Mouse (Mus musculus) layer of hippocampus, postnatal 10 days (tissue): Measurements from ENCODE around the gene Il17f. TPM values are rescaled to one million over a fixed set of nuclear protein-coding genes. Genes with fewer than 3 reads are reported as not detected.
"Not testable (repeated sequence)": the region's sequence is repeated elsewhere in the genome, so short reads cannot be mapped to it uniquely, and the experiment has no call there.

Experiments used
- DNase-seq, 2 experiments: peaks; one replicate each; pipeline ENCODE4 v3.0.0; 2021; ENCODE audit warnings: low spot score in 2 of 2
- long read RNA-seq: library from polyadenylated mRNA; stranded (forward); transcript quantifications from one replicate; pipeline ENCODE4 v2.0.0, GENCODE M21; 2023
- total RNA-seq, 2 experiments: library from RNA; stranded (reverse); gene quantifications; 2 replicates each; pipeline ENCODE4 v1.2.3; 2021

Gene Il17f
- under 1 TPM; 0.62 to 0.89 TPM for total RNA-seq
- long read RNA-seq: 0 reads

GRCm38 (mm10) chr1:20790517-20790916, at the start of gene Il17f:
Gene Il17f, minus strand, starts transcription at chr1:20790617.
- DNase-seq: not testable (repeated sequence)

DNA sequence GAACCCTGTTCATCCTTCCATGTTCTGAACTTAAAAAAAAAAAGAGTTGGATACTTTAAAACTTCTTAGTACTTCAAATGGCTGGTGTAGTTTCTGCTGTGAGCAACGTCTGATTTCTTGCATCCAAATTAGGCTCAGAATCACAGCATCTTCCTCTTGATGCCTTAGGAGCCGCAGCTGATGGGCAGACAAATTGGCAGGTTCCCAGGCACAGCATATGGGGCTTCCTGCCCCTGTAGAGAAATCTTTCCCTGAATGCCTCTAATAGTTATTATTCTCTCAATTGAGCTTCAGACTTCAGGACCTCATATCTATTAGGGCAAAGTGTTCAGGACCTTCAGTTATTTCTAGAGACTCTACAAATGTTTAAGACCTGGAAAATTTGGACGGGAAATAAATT, 49.5 kb upstream of the Il17f start:
- DNase-seq: no peak

- no peak for DNase-seq
Measured at GRCm38 (mm10) chr1:20836551-20837125, 46.2 kb upstream of the Il17f start.

DNA sequence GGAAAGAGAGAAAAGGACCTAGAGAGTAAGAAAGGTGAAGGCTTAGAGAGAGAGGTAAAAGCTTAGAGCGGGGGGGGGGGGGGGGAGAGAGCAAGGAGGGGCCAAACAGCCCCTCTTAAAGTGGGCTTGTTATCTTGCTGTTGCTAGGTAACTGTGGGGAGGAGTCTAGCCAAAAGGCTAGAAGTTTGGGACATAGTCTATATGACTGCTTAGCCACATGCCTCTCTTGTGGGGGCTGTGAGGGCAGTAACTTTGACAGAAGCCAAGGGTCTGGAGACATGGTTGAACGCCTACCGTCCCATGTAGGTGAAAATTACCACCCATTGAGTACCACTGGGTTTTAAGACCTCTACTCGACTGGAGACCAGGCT, 42.7 kb upstream of the Il17f start:
- no peak for DNase-seq

- DNase-seq: no peak
Measured at GRCm38 (mm10) chr1:20832473-20833140, 42.2 kb upstream of the Il17f start.

DNA sequence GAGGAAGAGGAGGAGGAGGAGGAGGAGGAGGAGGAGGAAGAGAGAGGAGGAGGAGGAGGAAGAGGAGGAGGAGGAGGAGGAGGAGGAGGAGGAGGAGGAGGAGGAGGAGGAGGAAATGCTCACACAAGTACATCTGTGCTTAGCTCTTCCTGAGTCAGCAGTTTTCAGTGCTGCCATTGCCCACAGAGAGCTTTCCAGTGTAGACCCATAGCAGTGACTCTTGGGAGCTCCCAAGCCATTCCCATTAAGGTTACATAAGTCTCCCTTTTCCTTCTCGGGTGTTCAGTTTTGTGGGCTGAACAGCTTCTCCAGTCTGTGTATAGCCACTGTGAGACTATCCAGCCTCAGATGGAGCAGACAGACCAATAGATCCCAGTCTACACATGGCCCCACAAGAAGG, 40.1 kb upstream of the Il17f start:
- DNase-seq: no peak

DNA sequence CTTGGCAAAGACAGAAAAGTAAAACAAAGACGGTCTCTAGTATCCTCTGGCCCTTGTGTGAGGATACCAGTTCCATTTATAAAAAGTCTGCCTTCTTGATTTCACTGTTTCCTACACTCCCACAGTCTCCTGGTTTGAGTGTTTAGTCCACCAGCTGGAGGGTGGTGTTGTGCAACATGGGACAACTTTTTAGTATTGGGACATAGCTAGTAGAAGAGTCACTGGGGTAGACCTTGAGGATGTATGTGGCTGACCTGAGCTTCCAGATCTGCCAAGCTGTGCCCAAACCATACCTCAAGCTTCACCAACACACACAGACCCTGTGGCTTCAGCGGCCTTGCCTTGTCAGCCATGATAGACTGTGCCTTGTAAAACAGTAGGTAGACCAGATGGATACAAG, 37.6 kb upstream of the Il17f start:
- no peak for DNase-seq

- DNase-seq: no peak
Measured at GRCm38 (mm10) chr1:20825036-20825435, 34.6 kb upstream of the Il17f start.

DNA sequence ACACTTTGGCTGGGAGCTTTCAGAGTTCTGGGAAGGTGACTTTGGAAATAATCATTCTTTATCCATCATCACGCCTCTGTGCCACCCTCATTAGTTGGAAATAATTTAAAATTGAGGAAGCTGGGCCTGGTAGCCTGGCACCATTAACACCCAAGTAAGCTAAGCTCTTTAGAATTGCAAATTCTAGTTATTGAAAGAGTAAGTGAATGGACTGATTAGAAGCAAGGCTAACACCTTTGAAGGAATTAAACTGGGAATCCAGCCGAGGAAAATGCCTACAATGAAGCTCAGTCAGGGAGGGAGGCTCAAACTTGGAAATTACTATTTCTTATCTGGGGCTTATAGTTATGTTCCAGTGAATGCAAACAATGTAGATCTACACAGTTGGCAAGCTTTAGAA, 33.5 kb upstream of the Il17f start:
- no peak for DNase-seq

- no peak for DNase-seq
Measured at GRCm38 (mm10) chr1:20823471-20823870, 33.1 kb upstream of the Il17f start.

DNA sequence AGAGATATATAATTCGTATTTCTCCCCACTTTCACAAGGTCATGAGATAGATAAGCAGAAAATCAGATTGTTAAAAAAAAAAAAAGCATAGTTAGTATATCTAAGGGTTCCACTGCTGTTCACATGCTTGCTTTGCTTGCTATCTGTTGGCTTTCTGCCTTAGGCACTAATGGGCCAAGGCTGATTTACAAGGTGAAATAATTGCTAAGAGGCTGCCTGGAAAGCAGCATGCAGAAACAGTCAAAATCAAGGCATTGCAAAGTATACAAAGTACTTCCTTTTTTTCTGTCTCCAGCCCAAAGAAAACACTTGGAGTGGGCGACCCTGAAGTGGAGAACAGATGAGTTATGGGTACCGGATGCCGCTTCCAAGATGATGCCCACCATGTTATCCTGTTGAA, 30.5 kb upstream of the Il17f start:
- no peak for DNase-seq

- peak; percentile 84 to 86 for DNase-seq
Measured at GRCm38 (mm10) chr1:20819771-20820605, 29.6 kb upstream of the Il17f start, which contains the start of gene Mcm3. Gene Mcm3, minus strand, starts transcription at chr1:20820312.

GRCm38 (mm10) chr1:20817596-20817995, 27.2 kb upstream of the Il17f start:
- DNase-seq: no peak

DNA sequence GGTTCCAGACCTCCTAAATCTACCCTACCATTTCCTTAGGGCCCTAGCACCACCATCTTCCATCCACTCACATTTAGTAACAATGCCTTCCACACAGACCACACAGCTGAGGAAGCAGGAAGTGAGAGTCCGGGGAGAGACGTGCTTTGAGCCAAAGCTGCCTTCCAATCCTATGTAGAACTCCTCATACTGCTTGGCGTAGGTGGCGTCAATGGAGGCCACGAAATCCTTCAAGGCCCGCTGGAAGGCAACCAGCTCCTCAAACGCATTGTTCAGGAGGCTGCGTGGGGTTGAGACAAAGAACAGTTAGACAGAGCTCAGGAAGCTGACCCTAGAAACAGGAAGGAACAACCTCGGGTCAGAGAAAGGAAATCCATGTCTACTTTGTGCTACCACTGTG, 26.8 kb upstream of the Il17f start:
- no peak for DNase-seq

GRCm38 (mm10) chr1:20814521-20814920, 24.1 kb upstream of the Il17f start:
- DNase-seq: no peak

GRCm38 (mm10) chr1:20804526-20804925, 14.1 kb upstream of the Il17f start:
- no peak for DNase-seq

- peak; percentile 48 to 61 for DNase-seq
Measured at GRCm38 (mm10) chr1:20801682-20802390, 11.4 kb upstream of the Il17f start.

DNA sequence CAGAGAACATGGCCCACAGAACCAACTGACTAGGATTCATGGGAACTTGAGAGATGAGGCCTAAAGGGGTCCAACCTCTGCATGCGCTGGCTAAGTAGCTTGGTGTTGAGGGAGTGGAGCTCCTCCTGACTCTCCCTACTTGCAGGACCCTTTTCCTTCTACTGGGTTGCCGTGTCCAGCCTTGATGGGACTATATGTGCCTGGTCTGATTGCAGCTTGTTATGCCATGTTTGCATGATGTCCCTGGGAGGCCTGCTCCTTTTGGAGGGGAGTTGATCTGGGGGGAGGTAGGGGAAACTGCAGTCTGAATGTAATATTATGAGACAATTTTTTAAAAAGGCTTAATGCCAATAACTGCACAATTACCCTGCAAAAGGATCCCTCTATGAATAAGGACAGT, 10.9 kb upstream of the Il17f start:
- no peak for DNase-seq

GRCm38 (mm10) chr1:20795178-20795577, 4.8 kb upstream of the Il17f start:
- DNase-seq: no peak

DNA sequence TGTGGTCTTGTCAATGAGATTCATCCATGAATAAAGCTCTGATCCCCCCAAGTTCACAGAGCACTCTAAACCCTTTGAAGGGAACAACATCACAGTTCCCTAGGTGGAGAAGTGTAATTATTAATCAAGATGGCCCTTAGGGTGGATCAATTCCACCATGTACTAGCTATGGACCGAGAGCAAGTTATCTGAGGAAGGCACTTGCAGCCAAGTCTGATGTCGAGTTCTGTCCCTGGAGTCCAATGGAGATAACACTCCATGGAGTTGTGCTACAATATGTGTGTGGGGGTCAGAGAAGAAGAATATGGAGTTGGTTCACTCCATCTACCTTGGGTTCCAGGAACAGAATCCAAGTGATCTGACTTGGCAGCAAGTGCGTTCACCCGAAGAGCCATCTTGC, 4.3 kb upstream of the Il17f start:
- no peak for DNase-seq

GRCm38 (mm10) chr1:20791414-20791813, 997 bp upstream of the Il17f start:
- DNase-seq: no peak

DNA sequence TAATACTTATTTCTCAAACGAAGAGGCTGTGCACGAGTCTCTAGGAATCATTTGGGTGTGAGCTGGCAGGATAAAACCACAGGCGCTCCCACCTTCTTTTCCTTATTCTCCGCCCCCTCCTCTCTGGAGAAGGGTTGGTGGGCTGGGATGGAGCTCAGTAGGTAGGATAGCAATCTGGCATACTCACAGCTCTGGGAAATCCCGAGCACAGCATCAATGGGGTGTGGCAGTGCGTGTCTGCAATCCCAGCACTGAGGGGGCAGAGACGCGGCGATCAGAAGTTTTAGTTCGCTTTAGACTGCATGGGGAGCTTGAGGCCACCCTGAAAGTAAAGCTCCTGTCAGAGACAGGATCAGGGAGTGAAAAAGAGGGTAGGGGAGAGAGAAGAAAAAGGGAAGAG, 2.0 kb downstream of the Il17f start:
- DNase-seq: no peak
